ENCODE assay signal across 10 mouse cellular contexts in the genomic region with DNA sequence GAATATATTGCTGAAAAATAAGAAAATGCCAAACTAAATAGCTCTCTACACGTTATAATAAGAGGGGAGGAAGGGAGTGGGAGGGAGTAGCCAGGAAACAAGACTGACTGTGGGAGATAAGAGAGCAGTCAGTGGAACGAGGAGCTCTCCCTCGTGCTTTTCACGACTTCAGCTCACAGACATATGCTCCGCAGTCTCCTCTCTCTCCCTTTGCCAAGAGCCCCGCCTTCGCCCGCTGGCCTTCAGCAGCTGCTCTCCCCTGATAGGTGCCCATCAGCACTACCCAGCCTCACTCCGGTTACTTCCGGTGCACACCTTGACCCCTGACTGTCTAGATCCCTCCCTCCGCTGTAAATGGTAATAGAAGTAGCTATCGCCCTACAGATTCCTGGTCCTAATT.
DNase-seq lines count a peak whose midpoint lies in the region; ATAC-seq and TF ChIP-seq lines count a peak whose summit lies in the region.
"Had no signal": no experiment of that assay in that cellular context is flagged by ENCODE, and none has a peak within 500 bp of the region (broad histone marks: within the 10 kb centered on the region; RNA-seq: fewer than 3 reads in every experiment).

No protein-coding gene starts in this region.

- no peaks in the 10 kb centered on the region for H3K27me3 ChIP-seq in intestine, postnatal 0 days (replicated peaks; ENCODE audit: control insufficient read depth, insufficient read depth, low read length)
- H3K27me3 ChIP-seq in intestine, embryonic 15.5 days (replicated peaks), result no peaks in the 10 kb centered on the region
- no peaks in the 10 kb centered on the region for H3K27me3 ChIP-seq in limb, embryonic 10.5 days (ENCODE audit: low read depth, poor library complexity, severe bottlenecking)
- no peaks in the 10 kb centered on the region for H3K27me3 ChIP-seq in midbrain, embryonic 13.5 days
- H3K27me3 ChIP-seq: embryonic facial prominence, embryonic 13.5 days; kidney, embryonic 15.5 days had no signal

- no peak overlapping the region for H3K27ac ChIP-seq in intestine, postnatal 0 days (ENCODE audit: low read depth, low read length)
- no peak overlapping the region for H3K27ac ChIP-seq in intestine, embryonic 15.5 days
- no peak overlapping the region for H3K27ac ChIP-seq in limb, embryonic 10.5 days
- no peak overlapping the region for H3K27ac ChIP-seq in midbrain, embryonic 13.5 days
- H3K27ac ChIP-seq: embryonic facial prominence, embryonic 13.5 days; kidney, embryonic 15.5 days had no signal

- WGBS in intestine, postnatal 0 days, result 57% methylated on average over 12 of the region's 12 CpGs
- WGBS in intestine, embryonic 15.5 days, result 63% methylated on average over 12 of the region's 12 CpGs
- WGBS in limb, embryonic 10.5 days, result 72% methylated on average over 12 of the region's 12 CpGs
- WGBS in midbrain, embryonic 13.5 days, result 72% methylated on average over 12 of the region's 12 CpGs

- no peaks in the 10 kb centered on the region for H3K4me1 ChIP-seq in intestine, postnatal 0 days (replicated peaks; ENCODE audit: control insufficient read depth, insufficient read depth, low read length)
- no peaks in the 10 kb centered on the region for H3K4me1 ChIP-seq in intestine, embryonic 15.5 days (replicated peaks)
- H3K4me1 ChIP-seq in limb, embryonic 10.5 days, result peaks cover 9% of the 10 kb centered on the region
- no peaks in the 10 kb centered on the region for H3K4me1 ChIP-seq in midbrain, embryonic 13.5 days (replicated peaks)
- H3K4me1 ChIP-seq: embryonic facial prominence, embryonic 13.5 days had no signal

- no peaks in the 10 kb centered on the region for H3K9me3 ChIP-seq in intestine, postnatal 0 days (ENCODE audit: control insufficient read depth)
- H3K9me3 ChIP-seq in intestine, embryonic 15.5 days, result no peaks in the 10 kb centered on the region
- no peaks in the 10 kb centered on the region for H3K9me3 ChIP-seq in limb, embryonic 10.5 days (replicated peaks)
- no peaks in the 10 kb centered on the region for H3K9me3 ChIP-seq in midbrain, embryonic 13.5 days
- H3K9me3 ChIP-seq: embryonic facial prominence, embryonic 13.5 days; kidney, embryonic 15.5 days had no signal

- TF ChIP-seq CTCF in intestine, postnatal 0 days (IDR thresholded peaks at IDR 0.05; ENCODE audit: low read depth), result no peak

- H3K4me2 ChIP-seq in intestine, postnatal 0 days (replicated peaks; ENCODE audit: low read depth), result no peak overlapping the region
- H3K4me2 ChIP-seq in intestine, embryonic 15.5 days (replicated peaks), result no peak overlapping the region
- H3K4me2 ChIP-seq in midbrain, embryonic 13.5 days (replicated peaks), result no peak overlapping the region
- H3K4me2 ChIP-seq: embryonic facial prominence, embryonic 13.5 days; kidney, embryonic 15.5 days had no signal

- no peak overlapping the region for H3K9ac ChIP-seq in intestine, postnatal 0 days (ENCODE audit: low read depth, low read length)
- H3K9ac ChIP-seq in intestine, embryonic 15.5 days, result no peak overlapping the region
- H3K9ac ChIP-seq in midbrain, embryonic 13.5 days (replicated peaks), result no peak overlapping the region
- H3K9ac ChIP-seq: embryonic facial prominence, embryonic 13.5 days; kidney, embryonic 15.5 days had no signal

- peak; percentile 44 for DNase-seq in c-Kit-positive CD71-positive TER-119-negative erythroid progenitor cells, embryonic 14.5 days (ENCODE audit: low read depth)
- peak; percentile 47 for DNase-seq in heart, postnatal 4 days
- DNase-seq in right cerebral cortex, postnatal 10 days (ENCODE audit: low spot score in 2 of 2), result peak; percentile 63 to 80
- no peak for DNase-seq in thymus, postnatal 0 days (ENCODE audit: low spot score)
- DNase-seq in limb, embryonic 10.5 days (ENCODE audit: low spot score), result no peak

- 0 out of 2 replicates have a peak, but pooled peaks have one; percentile 28 for ATAC-seq in intestine, postnatal 0 days
- ATAC-seq in intestine, embryonic 15.5 days, result no peak
- no peak for ATAC-seq in midbrain, embryonic 13.5 days

- no peak overlapping the region for H3K4me3 ChIP-seq in intestine, postnatal 0 days (ENCODE audit: low read depth, low read length)
- no peak overlapping the region for H3K4me3 ChIP-seq in intestine, embryonic 15.5 days (replicated peaks)
- H3K4me3 ChIP-seq in limb, embryonic 10.5 days, result no peak overlapping the region
- no peak overlapping the region for H3K4me3 ChIP-seq in midbrain, embryonic 13.5 days (replicated peaks)
- H3K4me3 ChIP-seq: embryonic facial prominence, embryonic 13.5 days; kidney, embryonic 15.5 days had no signal

- H3K36me3 ChIP-seq in intestine, postnatal 0 days (ENCODE audit: control insufficient read depth, insufficient read depth), result no peaks in the 10 kb centered on the region
- H3K36me3 ChIP-seq in intestine, embryonic 15.5 days, result no peaks in the 10 kb centered on the region
- H3K36me3 ChIP-seq in limb, embryonic 10.5 days, result no peaks in the 10 kb centered on the region
- no peaks in the 10 kb centered on the region for H3K36me3 ChIP-seq in midbrain, embryonic 13.5 days
- H3K36me3 ChIP-seq: embryonic facial prominence, embryonic 13.5 days; kidney, embryonic 15.5 days had no signal

Comparison
In these comparisons a context has a peak if more than half of its experiments do, and no peak if none do; other contexts are left out.
1. DNase-seq: peak in c-Kit-positive CD71-positive TER-119-negative erythroid progenitor cells, embryonic 14.5 days (single experiment), heart, postnatal 4 days (single experiment) and right cerebral cortex, postnatal 10 days (2 of 2); none in thymus, postnatal 0 days (single experiment) and limb, embryonic 10.5 days (single experiment).